In genomic region chr13:23444451-23444850, GRCm38 (mm10) we compare ENCODE assay signal across 10 mouse cellular contexts. TPM values are rescaled to one million over a fixed set of nuclear protein-coding genes. Genes with fewer than 3 reads are reported as not detected.
A peak's percentile ranks its signal among the peaks of the same experiment; 100 is the strongest.
DNase-seq lines count a peak whose midpoint lies in the region; ATAC-seq and TF ChIP-seq lines count a peak whose summit lies in the region.
"Had no signal": no experiment of that assay in that cellular context is flagged by ENCODE, and none has a peak within 500 bp of the region (broad histone marks: within the 10 kb centered on the region; RNA-seq: fewer than 3 reads in every experiment).

No protein-coding gene starts in this region.

- no peak for TF ChIP-seq EP300 in liver, embryonic 14.5 days (IDR thresholded peaks at IDR 0.05; ENCODE audit: low read depth)

- ATAC-seq in liver, embryonic 14.5 days (ENCODE audit: insufficient read depth): no peak

- TF ChIP-seq CTCF in cerebellum, adult 2 months (IDR thresholded peaks at IDR 0.05; ENCODE audit: borderline replicate concordance, insufficient read depth, low read depth, low read length): no peak
- no peak for TF ChIP-seq CTCF in testis, adult 2 months (IDR thresholded peaks at IDR 0.05; ENCODE audit: control insufficient read depth, insufficient read depth, insufficient replicate concordance, low read depth, low read length)
- TF ChIP-seq CTCF in liver, embryonic 14.5 days (IDR thresholded peaks at IDR 0.05; ENCODE audit: low read depth): no peak

- no peaks in the 10 kb centered on the region; the same call in 1 of the 2 replicates for H3K4me1 ChIP-seq in cerebellum, adult 2 months (ENCODE audit: control insufficient read depth, insufficient read depth, low read length)
- H3K4me1 ChIP-seq in testis, adult 2 months (ENCODE audit: control insufficient read depth, insufficient read depth, low read length): peaks cover 11% of the 10 kb centered on the region
- peaks cover 12 to 15% of the 10 kb centered on the region in 2 experiments for H3K4me1 ChIP-seq in liver, embryonic 14.5 days (replicated peaks; ENCODE audit: control insufficient read depth in 2 of 2, insufficient read depth in 2 of 2, low read length in 1 of 2)

- no peaks in the 10 kb centered on the region for H3K36me3 ChIP-seq in testis, adult 2 months (ENCODE audit: control insufficient read depth, insufficient read depth, low read length)
- no peaks in the 10 kb centered on the region for H3K36me3 ChIP-seq in liver, embryonic 14.5 days (replicated peaks; ENCODE audit: control insufficient read depth, insufficient read depth, low read depth)

- H3K27ac ChIP-seq in cerebellum, adult 2 months (ENCODE audit: insufficient read depth, low read length): no peak overlapping the region
- peak overlapping the region; percentile 58; the same call in 1 of the 2 replicates for H3K27ac ChIP-seq in testis, adult 2 months (ENCODE audit: control insufficient read depth, insufficient read depth, low read depth, low read length)
- peak overlapping the region; percentile 48 for H3K27ac ChIP-seq in liver, embryonic 14.5 days

- peak overlapping the region; percentile 66 for H3K4me2 ChIP-seq in liver, embryonic 14.5 days (ENCODE audit: low read depth)

- peak overlapping the region; percentile 57 for H3K9ac ChIP-seq in liver, embryonic 14.5 days (replicated peaks)

- no peak for TF ChIP-seq POLR2A in cerebellum, adult 2 months (IDR thresholded peaks at IDR 0.05; ENCODE audit: borderline replicate concordance, insufficient read depth, low read length)
- no peak for TF ChIP-seq POLR2A in testis, adult 2 months (IDR thresholded peaks at IDR 0.05; ENCODE audit: control insufficient read depth, low read depth, low read length)

- H3K4me3 ChIP-seq in cerebellum, adult 2 months (replicated peaks; ENCODE audit: insufficient read depth, low read depth, low read length): peak overlapping the region; percentile 37
- no peak overlapping the region for H3K4me3 ChIP-seq in testis, adult 2 months (ENCODE audit: control insufficient read depth, low read depth, low read length)
- peak overlapping the region in 1 of 2 experiments; percentile 88; a peak in 2 of 4 replicates for H3K4me3 ChIP-seq in liver, embryonic 14.5 days (ENCODE audit: insufficient read depth in 1 of 2, low read depth in 2 of 2, low read length in 2 of 2)

- 40% methylated on average over 5 of the region's 5 CpGs for WGBS in cerebellum, adult 2 months
- WGBS in liver, embryonic 14.5 days (ENCODE audit: insufficient replicate concordance): 22% methylated on average over 5 of the region's 5 CpGs

- no peaks in the 10 kb centered on the region for H3K27me3 ChIP-seq in cerebellum, adult 2 months (ENCODE audit: control insufficient read depth, insufficient read depth, low read length)
- no peaks in the 10 kb centered on the region for H3K27me3 ChIP-seq in testis, adult 2 months (ENCODE audit: control insufficient read depth, insufficient read depth, low read length)
- H3K27me3 ChIP-seq in liver, embryonic 14.5 days (ENCODE audit: control insufficient read depth, insufficient read depth, low read length): no peaks in the 10 kb centered on the region

- no peaks in the 10 kb centered on the region for H3K9me3 ChIP-seq in liver, embryonic 14.5 days (ENCODE audit: control insufficient read depth, low read length)

- DNase-seq in cerebellum, adult 2 months: no peak
- DNase-seq in cerebellum, adult 18-20 months: no peak
- no peak for DNase-seq in testis, postnatal 10 days (ENCODE audit: low spot score)
- no peak for DNase-seq in liver, embryonic 14.5 days (ENCODE audit: low read depth in 3 of 3, low spot score in 3 of 3)
- DNase-seq in thymus, postnatal 14 days: no peak
- DNase-seq in adrenal gland, adult 2 months: no peak
- DNase-seq in cerebellum, postnatal 10 days: no peak

RNA-seq across cellular contexts. Expression of gene Abt1, which starts 20.8 kb away (rescaled TPM):
- 9.8 and 10.7 TPM in 2 replicates for polyA plus RNA-seq in cerebellum, adult 2 months (2012; rRNA removed)
- 2.0 TPM in 2 replicates for polyA plus RNA-seq in testis, adult 2 months (2012; rRNA removed)
- polyA plus RNA-seq in liver, embryonic 14.5 days (2012; rRNA removed): 2.4 and 4.0 TPM in 2 replicates
- polyA plus RNA-seq in liver, embryonic 14.5 days (2014; fragmentation: Nextera tagmentation; extraction: Ambion mirVana): 5.2 and 5.3 TPM in 2 replicates
- total RNA-seq in adrenal gland, adult 2 months (2021): 1 to 10 TPM; 7.0 to 8.5 TPM
- 1.1 TPM in 2 replicates for polyA plus RNA-seq in adrenal gland, adult 2 months (2012; rRNA removed)

RNA-seq across cellular contexts. Expression of gene Btn1a1, which starts 21.2 kb away (rescaled TPM):
- polyA plus RNA-seq in cerebellum, adult 2 months (2012; rRNA removed): 0.21 and 0.32 TPM in 2 replicates
- 0.05 and 0.26 TPM in 2 replicates for polyA plus RNA-seq in testis, adult 2 months (2012; rRNA removed)
- polyA plus RNA-seq in liver, embryonic 14.5 days (2012; rRNA removed): 1.5 and 2.1 TPM in 2 replicates
- polyA plus RNA-seq in liver, embryonic 14.5 days (2014; fragmentation: Nextera tagmentation; extraction: Ambion mirVana): 1.5 and 1.8 TPM in 2 replicates
- not detected for total RNA-seq in adrenal gland, adult 2 months (2021)
- polyA plus RNA-seq in adrenal gland, adult 2 months (2012; rRNA removed): not detected in 2 replicates
- total RNA-seq: left cerebral cortex, postnatal 25 days had no signal

RNA-seq across cellular contexts. Expression of gene Btn2a2, which starts 44.2 kb away (rescaled TPM):
- 0.20 and 0.21 TPM in 2 replicates for polyA plus RNA-seq in cerebellum, adult 2 months (2012; rRNA removed)
- polyA plus RNA-seq in testis, adult 2 months (2012; rRNA removed): 0.08 and 0.21 TPM in 2 replicates
- 0.01 TPM in 1 of 2 replicates, not detected in the other for polyA plus RNA-seq in liver, embryonic 14.5 days (2012; rRNA removed)
- polyA plus RNA-seq in liver, embryonic 14.5 days (2014; fragmentation: Nextera tagmentation; extraction: Ambion mirVana): not detected in 2 replicates
- not detected for total RNA-seq in adrenal gland, adult 2 months (2021)
- not detected in 2 replicates for polyA plus RNA-seq in adrenal gland, adult 2 months (2012; rRNA removed)
- polyA plus RNA-seq: small intestine, adult 2 months had no signal
